9 mouse cellular contexts compared by ENCODE assay signal in the genomic region with DNA sequence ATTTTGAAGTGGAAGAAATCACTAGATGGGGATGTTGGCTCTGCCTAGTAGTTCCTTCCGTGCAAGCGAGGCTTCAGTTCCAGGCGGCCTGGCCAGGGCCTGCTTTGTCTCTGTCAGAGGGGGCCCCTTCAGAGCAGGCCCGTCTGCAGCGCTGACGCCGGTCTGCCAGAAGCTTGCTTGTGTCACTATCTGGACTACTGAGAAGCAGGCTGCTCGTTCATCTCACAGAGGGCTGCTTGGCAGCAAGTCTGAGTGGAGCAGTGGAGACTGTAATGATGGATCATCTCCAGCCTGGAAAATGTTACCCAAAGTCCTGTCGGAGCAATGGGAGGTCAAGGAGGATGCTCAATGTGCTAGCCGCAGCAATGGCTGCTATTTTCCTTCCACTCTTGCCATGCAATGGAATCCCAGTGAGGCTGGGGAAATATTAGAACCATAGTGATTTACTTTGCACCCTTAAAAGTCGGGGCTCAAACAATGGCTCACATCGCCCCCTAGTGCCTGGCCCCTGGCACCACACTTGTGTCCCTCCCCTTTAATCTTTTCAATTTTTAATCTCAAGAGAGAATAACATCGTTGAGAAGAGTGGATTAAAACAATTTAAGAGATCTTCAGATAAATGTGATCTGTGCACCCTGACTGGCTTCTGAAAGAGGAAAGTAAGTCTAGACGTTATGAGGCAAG. TPM values are rescaled to one million over a fixed set of nuclear protein-coding genes. Genes with fewer than 3 reads are reported as not detected.
DNase-seq lines count a peak whose midpoint lies in the region; ATAC-seq lines count a peak whose summit lies in the region.
"Had no signal": no experiment of that assay in that cellular context is flagged by ENCODE, and none has a peak within 500 bp of the region (broad histone marks: within the 10 kb centered on the region; RNA-seq: fewer than 3 reads in every experiment).

No protein-coding gene starts in this region.

- H3K27me3 ChIP-seq in hindbrain, embryonic 10.5 days (ENCODE audit: insufficient read depth, poor library complexity, severe bottlenecking): peaks cover 16% of the 10 kb centered on the region; the same call in 1 of the 2 replicates
- H3K27me3 ChIP-seq: liver, embryonic 13.5 days had no signal

- ATAC-seq in CD4-positive, CD25-positive, alpha-beta regulatory T cell, adult 4 months: peak; percentile 64
- peak; percentile 83 for ATAC-seq in megakaryocyte-erythroid progenitor cell, adult 5-6 weeks (replicated peaks; ENCODE audit: low FRiP score, low TSS enrichment, poor library complexity, severe bottlenecking)

- peaks cover 41% of the 10 kb centered on the region for H3K4me1 ChIP-seq in hindbrain, embryonic 10.5 days (replicated peaks)
- H3K4me1 ChIP-seq: liver, embryonic 13.5 days had no signal

- peak overlapping the region; percentile 81 for H3K27ac ChIP-seq in hindbrain, embryonic 10.5 days
- H3K27ac ChIP-seq: liver, embryonic 13.5 days had no signal

- no peaks in the 10 kb centered on the region for H3K36me3 ChIP-seq in hindbrain, embryonic 10.5 days
- H3K36me3 ChIP-seq: liver, embryonic 13.5 days had no signal

- peaks cover 4% of the 10 kb centered on the region; the same call in 1 of the 2 replicates for H3K9me3 ChIP-seq in hindbrain, embryonic 10.5 days
- H3K9me3 ChIP-seq: liver, embryonic 13.5 days had no signal

- WGBS in hindbrain, embryonic 10.5 days: 57% methylated on average over 14 of the region's 14 CpGs

- H3K4me3 ChIP-seq in hindbrain, embryonic 10.5 days: no peak overlapping the region
- H3K4me3 ChIP-seq: liver, embryonic 13.5 days had no signal

- DNase-seq in gastrocnemius, adult 18-20 months (ENCODE audit: low spot score): peak; percentile 14
- no peak for DNase-seq in gastrocnemius, postnatal 25 days
- DNase-seq in embryo, embryonic 10.5 days (ENCODE audit: low spot score): peak; percentile 70
- DNase-seq in hindbrain, embryonic 10.5 days (ENCODE audit: low spot score): peak; percentile 40
- DNase-seq in thymus, postnatal 4 days: peak; percentile 71
- DNase-seq in frontal cortex, postnatal 25 days (ENCODE audit: low spot score in 2 of 2): no peak
- DNase-seq: liver, embryonic 13.5 days had no signal

RNA-seq across cellular contexts. Expression of a gene that starts 26.0 kb away (rescaled TPM):
- 10 to 100 TPM; 28.4 to 28.6 TPM for total RNA-seq in gastrocnemius, adult 18-20 months (2021)
- 10 to 100 TPM; 21.5 to 25.5 TPM for total RNA-seq in gastrocnemius, postnatal 25 days (2021)
- 1 to 10 TPM in 1 of 2 experiments, under 1 TPM in 1; 0.77 to 1.0 TPM for polyA plus RNA-seq in CD4-positive, CD25-positive, alpha-beta regulatory T cell, adult 4 months (2017; shearing (Covaris generic))
- polyA plus RNA-seq in hindbrain, embryonic 10.5 days (2016; fragmentation: Nextera tagmentation; extraction: Ambion mirVana): 12.7 and 12.8 TPM in 2 replicates
- 2.1 and 2.2 TPM in 2 replicates for total RNA-seq in megakaryocyte-erythroid progenitor cell, adult 5-6 weeks (2014; fragmentation: Nextera tagmentation)
- total RNA-seq in megakaryocyte-erythroid progenitor cell, adult 5-6 weeks (2017): 3.6 and 8.5 TPM in 2 replicates

RNA-seq across cellular contexts. Expression of a gene that starts 40.2 kb away (rescaled TPM):
- total RNA-seq in gastrocnemius, adult 18-20 months (2021): under 1 TPM in 1 of 2 experiments, not detected in 1; 0.47 TPM
- not detected for total RNA-seq in gastrocnemius, postnatal 25 days (2021)
- polyA plus RNA-seq in CD4-positive, CD25-positive, alpha-beta regulatory T cell, adult 4 months (2017; shearing (Covaris generic)): not detected
- polyA plus RNA-seq in hindbrain, embryonic 10.5 days (2016; fragmentation: Nextera tagmentation; extraction: Ambion mirVana): not detected in 2 replicates
- not detected in 2 replicates for total RNA-seq in megakaryocyte-erythroid progenitor cell, adult 5-6 weeks (2014; fragmentation: Nextera tagmentation)
- not detected in 2 replicates for total RNA-seq in megakaryocyte-erythroid progenitor cell, adult 5-6 weeks (2017)

Comparison
In these comparisons a context has a peak if more than half of its experiments do, and no peak if none do; other contexts are left out.
1. DNase-seq: peak in gastrocnemius, adult 18-20 months (single experiment), embryo, embryonic 10.5 days (single experiment), hindbrain, embryonic 10.5 days (single experiment) and thymus, postnatal 4 days (single experiment); none in gastrocnemius, postnatal 25 days (single experiment) and frontal cortex, postnatal 25 days (0 of 2).